Mouse (Mus musculus): ENCODE data around the gene Osbpl11.

DNA sequence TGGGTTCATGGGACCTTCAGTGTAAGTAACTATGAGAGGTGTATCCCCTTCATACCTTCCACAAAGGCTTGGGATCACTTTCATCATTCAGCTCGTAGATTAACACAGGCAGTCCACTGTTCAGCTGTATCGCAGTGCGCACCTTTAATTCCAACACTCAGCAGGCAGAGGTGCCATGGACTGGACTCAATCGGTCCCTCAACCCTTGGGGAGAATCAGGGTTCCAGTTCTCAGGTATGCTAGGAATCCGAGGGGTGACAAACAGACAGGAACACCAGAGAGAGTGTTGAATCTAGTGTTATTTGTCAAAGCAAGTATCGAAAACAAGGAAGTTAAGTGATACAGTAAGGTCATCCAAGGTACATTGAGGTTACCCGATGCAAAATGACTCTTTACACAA, 107.4 kb downstream of the Osbpl11 start:
- TF ChIP-seq POLR2A (IDR thresholded peaks at IDR 0.05; ENCODE audit: extremely low read depth, insufficient read depth, low read length), result no peak
- no peak for TF ChIP-seq CTCF (IDR thresholded peaks at IDR 0.05; ENCODE audit: extremely low read depth, insufficient read depth, low read length)

Data from cortical plate, adult 2 months (tissue).